In the genomic region with DNA sequence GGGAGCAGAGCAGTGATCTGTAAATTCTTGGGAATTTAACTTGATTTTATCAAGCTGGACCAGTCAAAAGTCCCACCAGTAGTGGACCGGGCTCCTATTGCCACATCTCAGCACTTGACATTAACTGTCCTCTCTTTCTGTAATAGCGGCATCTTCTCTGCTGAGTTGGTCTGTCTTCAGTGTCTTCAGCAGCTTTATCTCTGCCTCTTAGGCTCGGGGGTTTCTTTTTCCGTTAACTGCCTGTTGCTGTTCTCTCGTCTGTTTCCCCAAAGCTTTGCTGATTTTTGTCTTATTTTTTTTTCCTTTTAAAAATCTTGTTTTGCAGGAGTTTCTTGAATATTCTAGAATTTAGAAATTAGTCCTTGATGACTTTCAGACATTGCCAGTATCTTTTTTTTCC, we compare ENCODE assay signal across 28 mouse cellular contexts.
DNase-seq lines count a peak whose midpoint lies in the region; ATAC-seq and TF ChIP-seq lines count a peak whose summit lies in the region.
"Had no signal": no experiment of that assay in that cellular context is flagged by ENCODE, and none has a peak within 500 bp of the region (broad histone marks: within the 10 kb centered on the region; RNA-seq: fewer than 3 reads in every experiment).

No protein-coding gene starts in this region.

- peak overlapping the region; percentile 3; the same call in 1 of the 2 replicates for H3K4me3 ChIP-seq in G1E (ENCODE audit: low read depth, low read length)
- no peak overlapping the region for H3K4me3 ChIP-seq in liver, embryonic 13.5 days (replicated peaks)
- no peak overlapping the region for H3K4me3 ChIP-seq in liver, embryonic 16.5 days (ENCODE audit: low read depth, low read length)
- no peak overlapping the region for H3K4me3 ChIP-seq in intestine, embryonic 15.5 days (replicated peaks)
- H3K4me3 ChIP-seq in forebrain, embryonic 14.5 days (ENCODE audit: low read depth, low read length): no peak overlapping the region
- H3K4me3 ChIP-seq: embryonic facial prominence, embryonic 12.5 days; embryonic facial prominence, embryonic 15.5 days; forebrain, embryonic 15.5 days; heart, embryonic 12.5 days; heart, embryonic 15.5 days; hindbrain, embryonic 10.5 days; hindbrain, embryonic 13.5 days had no signal

- H3K4me2 ChIP-seq in liver, embryonic 13.5 days: peak overlapping the region; percentile 51
- no peak overlapping the region for H3K4me2 ChIP-seq in liver, embryonic 16.5 days (ENCODE audit: low read depth, low read length)
- no peak overlapping the region for H3K4me2 ChIP-seq in intestine, embryonic 15.5 days (replicated peaks)
- no peak overlapping the region for H3K4me2 ChIP-seq in forebrain, embryonic 14.5 days (ENCODE audit: low read length)
- H3K4me2 ChIP-seq: embryonic facial prominence, embryonic 12.5 days; embryonic facial prominence, embryonic 15.5 days; forebrain, embryonic 15.5 days; heart, embryonic 12.5 days; heart, embryonic 15.5 days; hindbrain, embryonic 13.5 days had no signal

- 0 out of 2 replicates have a peak, but pooled peaks cover 3% of the 10 kb centered on the region for H3K9me3 ChIP-seq in G1E (replicated peaks)
- no peaks in the 10 kb centered on the region for H3K9me3 ChIP-seq in liver, embryonic 13.5 days (replicated peaks)
- no peaks in the 10 kb centered on the region for H3K9me3 ChIP-seq in liver, embryonic 16.5 days (replicated peaks; ENCODE audit: control insufficient read depth, low read length)
- H3K9me3 ChIP-seq in intestine, embryonic 15.5 days: no peaks in the 10 kb centered on the region
- H3K9me3 ChIP-seq in forebrain, embryonic 14.5 days (replicated peaks; ENCODE audit: control insufficient read depth, low read length): no peaks in the 10 kb centered on the region
- H3K9me3 ChIP-seq: embryonic facial prominence, embryonic 12.5 days; embryonic facial prominence, embryonic 15.5 days; forebrain, embryonic 15.5 days; heart, embryonic 12.5 days; heart, embryonic 15.5 days; hindbrain, embryonic 10.5 days; hindbrain, embryonic 13.5 days had no signal

- peak overlapping the region; percentile 85 for H3K27ac ChIP-seq in liver, embryonic 13.5 days
- peak overlapping the region; percentile 83; the same call in 1 of the 2 replicates for H3K27ac ChIP-seq in liver, embryonic 16.5 days (ENCODE audit: low read length)
- no peak overlapping the region for H3K27ac ChIP-seq in intestine, embryonic 15.5 days
- no peak overlapping the region for H3K27ac ChIP-seq in forebrain, embryonic 14.5 days (ENCODE audit: low read depth, low read length)
- H3K27ac ChIP-seq: embryonic facial prominence, embryonic 12.5 days; embryonic facial prominence, embryonic 15.5 days; forebrain, embryonic 15.5 days; heart, embryonic 15.5 days; hindbrain, embryonic 10.5 days; hindbrain, embryonic 13.5 days had no signal

- TF ChIP-seq CTCF in G1E (IDR thresholded peaks at IDR 0.05; ENCODE audit: low read depth, low read length): no peak

- no peak for ATAC-seq in G1E (ENCODE audit: extremely low read depth, insufficient number of reproducible peaks, low FRiP score, poor library complexity, severe bottlenecking)
- no peak for ATAC-seq in liver, embryonic 13.5 days (ENCODE audit: low read depth)
- ATAC-seq in liver, embryonic 16.5 days (ENCODE audit: low read depth): no peak
- no peak for ATAC-seq in intestine, embryonic 15.5 days
- ATAC-seq in forebrain, embryonic 14.5 days: no peak
- ATAC-seq: activated CD4-positive, CD25-positive, alpha-beta regulatory T cell, adult 4 months; forebrain, embryonic 15.5 days; hindbrain, embryonic 16.5 days; inflammation-experienced regulatory T-cells, adult 6 months had no signal

- H3K4me1 ChIP-seq in G1E (ENCODE audit: insufficient read depth, low read depth, low read length): peaks cover 97% of the 10 kb centered on the region
- peaks cover 60% of the 10 kb centered on the region for H3K4me1 ChIP-seq in liver, embryonic 13.5 days (replicated peaks)
- peaks cover 22% of the 10 kb centered on the region for H3K4me1 ChIP-seq in liver, embryonic 16.5 days (ENCODE audit: control insufficient read depth, low read depth, low read length)
- H3K4me1 ChIP-seq in intestine, embryonic 15.5 days (replicated peaks): no peaks in the 10 kb centered on the region
- H3K4me1 ChIP-seq in forebrain, embryonic 14.5 days (ENCODE audit: control insufficient read depth, insufficient read depth, low read length): no peaks in the 10 kb centered on the region
- H3K4me1 ChIP-seq: embryonic facial prominence, embryonic 15.5 days; forebrain, embryonic 15.5 days; hindbrain, embryonic 13.5 days had no signal

- H3K27me3 ChIP-seq in G1E (ENCODE audit: insufficient read depth, low read length): no peaks in the 10 kb centered on the region
- no peaks in the 10 kb centered on the region for H3K27me3 ChIP-seq in liver, embryonic 13.5 days
- H3K27me3 ChIP-seq in liver, embryonic 16.5 days (ENCODE audit: control insufficient read depth, insufficient read depth, low read depth, low read length): no peaks in the 10 kb centered on the region
- H3K27me3 ChIP-seq in intestine, embryonic 15.5 days (replicated peaks): no peaks in the 10 kb centered on the region
- H3K27me3 ChIP-seq in forebrain, embryonic 14.5 days (replicated peaks; ENCODE audit: control insufficient read depth, insufficient read depth, low read length): no peaks in the 10 kb centered on the region
- H3K27me3 ChIP-seq: CH12.LX; embryonic facial prominence, embryonic 12.5 days; embryonic facial prominence, embryonic 15.5 days; forebrain, embryonic 15.5 days; heart, embryonic 12.5 days; heart, embryonic 15.5 days; hindbrain, embryonic 13.5 days had no signal

- 13% methylated on average over 5 of the region's 5 CpGs for WGBS in liver, embryonic 13.5 days (ENCODE audit: insufficient replicate concordance)
- 20% methylated on average over 5 of the region's 5 CpGs for WGBS in liver, embryonic 16.5 days (ENCODE audit: insufficient replicate concordance)
- 74% methylated on average over 5 of the region's 5 CpGs for WGBS in intestine, embryonic 15.5 days
- WGBS in forebrain, embryonic 14.5 days: 92% methylated on average over 5 of the region's 5 CpGs

- DNase-seq in G1E (ENCODE audit: low spot score) (no peak), MEL-GATA-1-ER (ENCODE audit: extremely low read depth, low read depth) (peak; percentile 52), MN1 (ENCODE audit: low spot score) (no peak)
- no peak for DNase-seq in liver, embryonic 13.5 days
- DNase-seq in forebrain, embryonic 14.5 days (ENCODE audit: low spot score): no peak
- DNase-seq: adrenal gland, adult 8-10 months; adrenal gland, postnatal 25 days; B cell, adult 2 months; cerebellum, adult 18-20 months; cerebellum, adult 9-10 months; cerebellum, postnatal 14 days; gastrocnemius, postnatal 25 days; heart, adult 18-20 months; heart, postnatal 10 days; heart, postnatal 36 days had no signal

- peak overlapping the region; percentile 33; the same call in 1 of the 2 replicates for H3K9ac ChIP-seq in liver, embryonic 13.5 days
- no peak overlapping the region for H3K9ac ChIP-seq in liver, embryonic 16.5 days (ENCODE audit: low read depth, low read length)
- H3K9ac ChIP-seq in intestine, embryonic 15.5 days: no peak overlapping the region
- no peak overlapping the region for H3K9ac ChIP-seq in forebrain, embryonic 14.5 days (ENCODE audit: low read length)
- H3K9ac ChIP-seq: embryonic facial prominence, embryonic 12.5 days; embryonic facial prominence, embryonic 15.5 days; forebrain, embryonic 15.5 days; heart, embryonic 12.5 days; heart, embryonic 15.5 days; hindbrain, embryonic 13.5 days had no signal

- H3K36me3 ChIP-seq in G1E (replicated peaks): no peaks in the 10 kb centered on the region
- H3K36me3 ChIP-seq in liver, embryonic 13.5 days: no peaks in the 10 kb centered on the region
- no peaks in the 10 kb centered on the region for H3K36me3 ChIP-seq in liver, embryonic 16.5 days (ENCODE audit: control insufficient read depth, insufficient read depth)
- H3K36me3 ChIP-seq in intestine, embryonic 15.5 days: no peaks in the 10 kb centered on the region
- H3K36me3 ChIP-seq in forebrain, embryonic 14.5 days (ENCODE audit: control insufficient read depth, insufficient read depth, low read length): no peaks in the 10 kb centered on the region
- H3K36me3 ChIP-seq: embryonic facial prominence, embryonic 12.5 days; embryonic facial prominence, embryonic 15.5 days; forebrain, embryonic 15.5 days; heart, embryonic 12.5 days; heart, embryonic 15.5 days; hindbrain, embryonic 10.5 days; hindbrain, embryonic 13.5 days had no signal

Comparison
In these comparisons a context has a peak if more than half of its experiments do, and no peak if none do; other contexts are left out.
1. H3K27ac ChIP-seq: peak in liver, embryonic 13.5 days (single experiment) and liver, embryonic 16.5 days (single experiment); none in intestine, embryonic 15.5 days (single experiment) and forebrain, embryonic 14.5 days (single experiment).